Mouse (Mus musculus): Measurements from ENCODE around the gene St7. TPM values are rescaled to one million over a fixed set of nuclear protein-coding genes. Genes with fewer than 3 reads are reported as not detected.

The St7 gene
- polyA plus RNA-seq, 1 experiment, result 20.0 TPM

- Histone ChIP-seq H3K4me3 (ENCODE audit: insufficient read depth, low read length) (no peak overlapping the region), H3K4me1 (ENCODE audit: control insufficient read depth, insufficient read depth, low read length) (no peaks in the 10 kb centered on the region), H3K27ac (ENCODE audit: insufficient read depth, low read length) (no peak overlapping the region)
- TF ChIP-seq CTCF (IDR thresholded peaks at IDR 0.05; ENCODE audit: borderline replicate concordance, insufficient read depth, low read length) (no peak), POLR2A (IDR thresholded peaks at IDR 0.05; ENCODE audit: low read depth, low read length) (no peak)
Measured at GRCm38 (mm10) chr6:17860463-17860862, 167.7 kb downstream of the St7 start.

DNA sequence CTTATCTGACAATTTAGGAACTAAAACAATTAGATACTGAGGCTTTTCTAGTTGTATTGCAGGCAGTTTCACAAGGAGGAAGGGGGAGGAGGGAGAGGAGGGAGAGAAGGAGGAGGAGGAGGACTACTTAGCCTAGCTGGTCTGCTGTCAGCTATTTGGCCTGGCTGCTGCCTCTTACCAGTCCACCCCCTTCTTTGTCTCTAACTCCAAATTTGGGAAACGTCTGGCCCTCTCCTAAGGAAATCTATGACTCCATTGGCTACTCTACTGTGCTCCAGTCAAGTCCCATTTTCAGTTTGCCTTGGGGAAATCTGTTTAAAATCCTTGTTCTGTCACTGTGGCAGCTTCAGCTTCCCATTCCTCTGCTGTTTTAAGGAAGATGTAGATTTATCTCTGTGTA is 175.1 kb downstream of the St7 start:
- Histone ChIP-seq H3K4me3 (ENCODE audit: insufficient read depth, low read length) (no peak overlapping the region), H3K27ac (ENCODE audit: insufficient read depth, low read length) (no peak overlapping the region), H3K4me1 (ENCODE audit: control insufficient read depth, insufficient read depth, low read length) (peaks cover 7% of the 10 kb centered on the region; the same call in 1 of the 2 replicates)
- TF ChIP-seq POLR2A (IDR thresholded peaks at IDR 0.05; ENCODE audit: low read depth, low read length), result no peak
- TF ChIP-seq CTCF (IDR thresholded peaks at IDR 0.05; ENCODE audit: borderline replicate concordance, insufficient read depth, low read length), result no peak

- H3K27ac ChIP-seq (ENCODE audit: insufficient read depth, low read length), result no peak overlapping the region; the same call in 1 of the 2 replicates
- H3K4me3 ChIP-seq (ENCODE audit: insufficient read depth, low read length), result no peak overlapping the region
- TF ChIP-seq CTCF (IDR thresholded peaks at IDR 0.05; ENCODE audit: borderline replicate concordance, insufficient read depth, low read length) (no peak), POLR2A (IDR thresholded peaks at IDR 0.05; ENCODE audit: low read depth, low read length) (no peak)
- H3K4me1 ChIP-seq (ENCODE audit: control insufficient read depth, insufficient read depth, low read length), result peaks cover 7% of the 10 kb centered on the region; the same call in 1 of the 2 replicates
Measured at GRCm38 (mm10) chr6:17871831-17872372, 179.2 kb downstream of the St7 start.

DNA sequence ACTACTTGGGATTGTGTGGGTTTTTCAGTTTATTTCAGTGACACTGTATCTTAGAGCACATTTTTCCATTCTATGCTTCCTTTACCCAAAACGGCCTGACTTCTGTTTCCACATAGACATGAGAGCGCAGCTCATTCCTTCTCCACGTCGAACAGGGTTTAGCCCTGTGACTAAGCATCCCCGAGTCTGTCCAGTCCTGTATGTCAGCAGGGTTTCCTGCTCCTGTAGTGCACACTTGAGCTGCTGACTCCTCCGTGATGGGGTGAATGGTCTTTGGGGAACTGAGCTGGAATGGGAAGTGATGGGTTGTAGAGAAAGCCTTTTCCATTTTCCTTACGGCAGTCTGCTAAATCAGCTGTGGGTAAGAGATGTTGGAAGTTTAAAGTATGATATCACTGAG is 182.9 kb downstream of the St7 start:
- H3K4me1 ChIP-seq (ENCODE audit: control insufficient read depth, insufficient read depth, low read length), result peaks cover 10% of the 10 kb centered on the region
- H3K4me3 ChIP-seq (ENCODE audit: insufficient read depth, low read length), result no peak overlapping the region
- peak overlapping the region; percentile 60 for H3K27ac ChIP-seq (ENCODE audit: insufficient read depth, low read length)
- TF ChIP-seq POLR2A (IDR thresholded peaks at IDR 0.05; ENCODE audit: low read depth, low read length) (no peak), CTCF (IDR thresholded peaks at IDR 0.05; ENCODE audit: borderline replicate concordance, insufficient read depth, low read length) (no peak)

- Histone ChIP-seq H3K27ac (ENCODE audit: insufficient read depth, low read length) (peak overlapping the region; percentile 60), H3K4me3 (ENCODE audit: insufficient read depth, low read length) (no peak overlapping the region), H3K4me1 (ENCODE audit: control insufficient read depth, insufficient read depth, low read length) (peaks cover 9% of the 10 kb centered on the region)
- no peak for TF ChIP-seq CTCF (IDR thresholded peaks at IDR 0.05; ENCODE audit: borderline replicate concordance, insufficient read depth, low read length)
- no peak for TF ChIP-seq POLR2A (IDR thresholded peaks at IDR 0.05; ENCODE audit: low read depth, low read length)
Measured at GRCm38 (mm10) chr6:17876023-17876613, 183.4 kb downstream of the St7 start.

DNA sequence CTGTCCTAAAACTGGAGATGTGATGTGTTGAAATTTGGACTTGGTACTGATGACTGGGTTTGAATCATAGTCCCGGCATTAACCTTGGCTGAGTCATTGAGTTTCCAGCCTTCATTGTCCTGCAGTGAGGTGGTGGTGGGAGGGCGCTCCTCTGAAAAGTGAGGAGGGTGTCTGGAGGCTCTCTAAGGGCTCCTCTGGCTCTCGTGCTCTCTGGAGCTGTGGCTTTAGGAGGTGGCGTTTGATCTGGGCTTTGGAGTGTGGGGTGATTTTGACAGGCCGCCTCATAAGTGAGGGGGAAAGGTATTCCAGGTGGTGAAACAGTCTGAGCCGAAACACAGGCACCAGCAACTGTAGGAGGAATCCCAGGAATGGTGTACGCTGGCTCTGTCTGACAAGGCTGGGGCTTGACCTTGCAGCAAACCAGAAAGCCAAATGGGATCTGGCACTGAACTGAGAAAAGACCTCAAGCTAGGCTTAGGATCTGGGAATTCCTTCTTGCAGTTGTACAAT is 184.0 kb downstream of the St7 start:
- TF ChIP-seq POLR2A (IDR thresholded peaks at IDR 0.05; ENCODE audit: low read depth, low read length), result no peak
- TF ChIP-seq CTCF (IDR thresholded peaks at IDR 0.05; ENCODE audit: borderline replicate concordance, insufficient read depth, low read length), result no peak
- peak overlapping the region; percentile 60 for H3K27ac ChIP-seq (ENCODE audit: insufficient read depth, low read length)
- peaks cover 5% of the 10 kb centered on the region for H3K4me1 ChIP-seq (ENCODE audit: control insufficient read depth, insufficient read depth, low read length)
- no peak overlapping the region for H3K4me3 ChIP-seq (ENCODE audit: insufficient read depth, low read length)

GRCm38 (mm10) chr6:17882943-17883342 is 190.2 kb downstream of the St7 start:
- Histone ChIP-seq H3K4me1 (ENCODE audit: control insufficient read depth, insufficient read depth, low read length) (no peaks in the 10 kb centered on the region), H3K27ac (ENCODE audit: insufficient read depth, low read length) (no peak overlapping the region), H3K4me3 (ENCODE audit: insufficient read depth, low read length) (no peak overlapping the region)
- no peak for TF ChIP-seq POLR2A (IDR thresholded peaks at IDR 0.05; ENCODE audit: low read depth, low read length)

- TF ChIP-seq CTCF (IDR thresholded peaks at IDR 0.05; ENCODE audit: borderline replicate concordance, insufficient read depth, low read length) (no peak), POLR2A (IDR thresholded peaks at IDR 0.05; ENCODE audit: low read depth, low read length) (no peak)
- no peaks in the 10 kb centered on the region for H3K4me1 ChIP-seq (ENCODE audit: control insufficient read depth, insufficient read depth, low read length)
Measured at GRCm38 (mm10) chr6:17887765-17888164, 195.0 kb downstream of the St7 start.

DNA sequence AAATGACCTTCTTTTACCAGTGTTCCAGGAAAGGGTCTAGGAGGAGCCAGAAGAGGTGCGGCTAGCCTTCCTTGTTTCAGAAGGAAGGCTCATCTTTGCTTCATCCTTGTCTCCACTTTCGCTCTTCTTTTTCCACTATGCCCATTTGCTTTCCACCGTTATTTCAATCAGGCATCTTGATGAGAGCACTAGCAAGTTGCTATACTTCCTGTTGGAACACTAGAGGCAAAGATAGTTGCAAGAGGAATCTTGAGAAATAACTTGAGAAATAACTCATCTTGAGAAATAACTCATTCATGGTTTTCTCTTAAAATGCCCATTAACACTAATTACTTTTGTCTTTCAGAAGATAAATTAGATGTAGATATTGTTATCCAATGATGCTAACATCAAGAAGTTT is 202.8 kb downstream of the St7 start:
- Histone ChIP-seq H3K4me3 (ENCODE audit: insufficient read depth, low read length) (no peak overlapping the region), H3K4me1 (ENCODE audit: control insufficient read depth, insufficient read depth, low read length) (no peaks in the 10 kb centered on the region), H3K27ac (ENCODE audit: insufficient read depth, low read length) (no peak overlapping the region)
- TF ChIP-seq CTCF (IDR thresholded peaks at IDR 0.05; ENCODE audit: borderline replicate concordance, insufficient read depth, low read length) (no peak), POLR2A (IDR thresholded peaks at IDR 0.05; ENCODE audit: low read depth, low read length) (no peak)

More at GRCm38 (mm10) chr6:17887765-17888164, 195.0 kb downstream of the St7 start:
- no peak overlapping the region for H3K4me3 ChIP-seq (ENCODE audit: insufficient read depth, low read length)
- no peak overlapping the region for H3K27ac ChIP-seq (ENCODE audit: insufficient read depth, low read length)

GRCm38 (mm10) chr6:17898539-17898938 is 205.8 kb downstream of the St7 start:
- no peak for TF ChIP-seq CTCF (IDR thresholded peaks at IDR 0.05; ENCODE audit: borderline replicate concordance, insufficient read depth, low read length)
- TF ChIP-seq POLR2A (IDR thresholded peaks at IDR 0.05; ENCODE audit: low read depth, low read length), result no peak
- Histone ChIP-seq H3K27ac (ENCODE audit: insufficient read depth, low read length) (no peak overlapping the region), H3K4me1 (ENCODE audit: control insufficient read depth, insufficient read depth, low read length) (no peaks in the 10 kb centered on the region), H3K4me3 (ENCODE audit: insufficient read depth, low read length) (no peak overlapping the region)

All from embryonic fibroblast, embryonic 13.5 days (primary cell).